Mouse (Mus musculus) hindbrain, embryonic 14.5 days (tissue): ENCODE measurements at regions not wholly inside any gene's neighbourhood (a gene's known extent, or its start where the extent isn't known, plus 50 kb on each side); places are given as distances from the start of the nearest gene placed in this dataset.

ENCODE experiments used
- ATAC-seq: fragments of 200-750 bp; cut with Nextera tagmentation; 2 replicates; pipeline ENCODE4 v1.8.0; 2017; ENCODE audit warnings: moderate number of reproducible peaks, mild to moderate bottlenecking, moderate TSS enrichment, moderate library complexity; ENCODE audit not compliant: low FRiP score
- DNase-seq: peaks from one replicate; pipeline ENCODE4 v3.0.0-alpha.2; 2015; ENCODE audit warnings: low spot score
- H3K27ac ChIP-seq: fragments of 300-500 bp; sonication (generic); 2 replicates; pipeline ENCODE4 v1.5.1; 2014; ENCODE audit warnings: mild to moderate bottlenecking, moderate library complexity
- H3K27me3 ChIP-seq: fragments of 300-500 bp; sonication (generic); 2 replicates; pipeline ENCODE4 v1.6.1; 2014; ENCODE audit warnings: mild to moderate bottlenecking, low read length, mixed read lengths; ENCODE audit not compliant: control insufficient read depth, insufficient read depth
- H3K36me3 ChIP-seq: fragments of 300-500 bp; sonication (generic); replicated peaks from 2 replicates; pipeline ENCODE4 v1.6.1; 2014; ENCODE audit not compliant: control insufficient read depth, insufficient read depth
- H3K4me1 ChIP-seq: fragments of 300-500 bp; sonication (generic); replicated peaks from 2 replicates; pipeline ENCODE4 v1.6.1; 2014; ENCODE audit warnings: antibody characterized with exemption, low read length, mixed read lengths; ENCODE audit not compliant: control insufficient read depth, insufficient read depth
- H3K4me2 ChIP-seq: fragments of 300-500 bp; sonication (generic); replicated peaks from 2 replicates; pipeline ENCODE4 v1.6.1; 2014; ENCODE audit warnings: mild to moderate bottlenecking, moderate library complexity
- H3K4me3 ChIP-seq: fragments of 300-500 bp; sonication (generic); replicated peaks from 2 replicates; pipeline ENCODE4 v1.5.1; 2014; ENCODE audit warnings: mild to moderate bottlenecking, low read length
- H3K9ac ChIP-seq: fragments of 300-500 bp; sonication (generic); 2 replicates; pipeline ENCODE4 v1.6.1; 2014
- H3K9me3 ChIP-seq: fragments of 300-500 bp; sonication (generic); 2 replicates; pipeline ENCODE4 v1.6.1; 2016; ENCODE audit warnings: low read length; ENCODE audit not compliant: control insufficient read depth
- WGBS: fragments of 180-500 bp; shearing (Covaris S2); extraction: QIAGEN DNeasy Blood & Tissue Kit; methylation state at CpG from one replicate; pipeline ENCODE4 v1.1.7; 2014; 5-methylcytosine and 5-hydroxymethylcytosine counted together

GRCm38 (mm10) chr2:174532671-174533363 is 59.9 kb upstream of the Prelid3b start:
- H3K9me3 ChIP-seq, result no peaks in the 10 kb centered on the region
- H3K4me1 ChIP-seq, result no peaks in the 10 kb centered on the region
- H3K9ac ChIP-seq, result no peak overlapping the region
- peak overlapping the region; percentile 28; the same call in 1 of the 2 replicates for H3K27ac ChIP-seq
- no peak overlapping the region for H3K4me2 ChIP-seq
- no peaks in the 10 kb centered on the region for H3K27me3 ChIP-seq
- DNase-seq (peak; percentile 61), ATAC-seq (peak; percentile 82)
- no peak overlapping the region for H3K4me3 ChIP-seq
- WGBS, result 55% methylated on average over 12 of the region's 12 CpGs
- no peaks in the 10 kb centered on the region for H3K36me3 ChIP-seq

GRCm38 (mm10) chr2:174540717-174541116 is 67.8 kb upstream of the Prelid3b start:
- ATAC-seq (no peak), DNase-seq (no peak)
- Histone ChIP-seq H3K9ac (no peak overlapping the region), H3K4me2 (no peak overlapping the region), H3K27ac (no peak overlapping the region), H3K4me3 (no peak overlapping the region), H3K36me3 (no peaks in the 10 kb centered on the region), H3K27me3 (no peaks in the 10 kb centered on the region), H3K4me1 (no peaks in the 10 kb centered on the region), H3K9me3 (peaks cover 8% of the 10 kb centered on the region)
- WGBS, result 78% methylated on average over 5 of the region's 5 CpGs

- H3K4me1 ChIP-seq, result no peaks in the 10 kb centered on the region
- H3K27ac ChIP-seq, result no peak overlapping the region
- DNase-seq (no peak), ATAC-seq (no peak)
- no peak overlapping the region for H3K4me2 ChIP-seq
- no peaks in the 10 kb centered on the region for H3K27me3 ChIP-seq
- no peaks in the 10 kb centered on the region for H3K36me3 ChIP-seq
- 88% methylated on average over 3 of the region's 3 CpGs for WGBS
- H3K9ac ChIP-seq, result no peak overlapping the region
- peaks cover 5% of the 10 kb centered on the region for H3K9me3 ChIP-seq
- no peak overlapping the region for H3K4me3 ChIP-seq
Measured at GRCm38 (mm10) chr2:174547207-174547606, 74.3 kb upstream of the Prelid3b start.

GRCm38 (mm10) chr2:174547701-174548100 is 74.8 kb upstream of the Prelid3b start:
- Histone ChIP-seq H3K27ac (no peak overlapping the region), H3K27me3 (no peaks in the 10 kb centered on the region), H3K4me3 (no peak overlapping the region), H3K4me1 (no peaks in the 10 kb centered on the region), H3K9me3 (peaks cover under 1% of the 10 kb centered on the region; the same call in 1 of the 2 replicates), H3K36me3 (no peaks in the 10 kb centered on the region), H3K9ac (no peak overlapping the region), H3K4me2 (no peak overlapping the region)
- DNase-seq (no peak), ATAC-seq (no peak)
- WGBS, result 93% methylated on average over 6 of the region's 6 CpGs

GRCm38 (mm10) chr2:174548776-174549175 is 75.9 kb upstream of the Prelid3b start:
- ATAC-seq (no peak), DNase-seq (no peak)
- no peak overlapping the region for H3K4me2 ChIP-seq
- no peaks in the 10 kb centered on the region for H3K4me1 ChIP-seq
- 73% methylated on average over 4 of the region's 4 CpGs for WGBS
- H3K9ac ChIP-seq, result no peak overlapping the region
- no peak overlapping the region for H3K27ac ChIP-seq
- H3K9me3 ChIP-seq, result no peaks in the 10 kb centered on the region
- H3K36me3 ChIP-seq, result no peaks in the 10 kb centered on the region
- no peaks in the 10 kb centered on the region for H3K27me3 ChIP-seq
- H3K4me3 ChIP-seq, result no peak overlapping the region

GRCm38 (mm10) chr2:174555778-174556177 is 82.9 kb upstream of the Prelid3b start:
- Histone ChIP-seq H3K9me3 (no peaks in the 10 kb centered on the region), H3K36me3 (no peaks in the 10 kb centered on the region), H3K9ac (no peak overlapping the region), H3K27ac (no peak overlapping the region), H3K4me3 (no peak overlapping the region), H3K4me1 (no peaks in the 10 kb centered on the region), H3K27me3 (no peaks in the 10 kb centered on the region; the same call in 1 of the 2 replicates), H3K4me2 (no peak overlapping the region)
- no peak for ATAC-seq
- no peak for DNase-seq
- 93% methylated on average over 11 of the region's 11 CpGs for WGBS

- Histone ChIP-seq H3K27ac (no peak overlapping the region), H3K4me2 (no peak overlapping the region), H3K9me3 (no peaks in the 10 kb centered on the region), H3K27me3 (no peaks in the 10 kb centered on the region; the same call in 1 of the 2 replicates), H3K36me3 (no peaks in the 10 kb centered on the region), H3K9ac (no peak overlapping the region), H3K4me1 (peaks cover 7% of the 10 kb centered on the region), H3K4me3 (no peak overlapping the region)
- ATAC-seq, result no peak
- no peak for DNase-seq
- 24% methylated on average over 7 of the region's 7 CpGs for WGBS
Measured at GRCm38 (mm10) chr2:174561828-174562429, 81.4 kb upstream of the Zfp831 start.

- H3K36me3 ChIP-seq, result no peaks in the 10 kb centered on the region
- H3K27me3 ChIP-seq, result no peaks in the 10 kb centered on the region; the same call in 1 of the 2 replicates
- no peak overlapping the region for H3K9ac ChIP-seq
- WGBS, result 97% methylated on average over 3 of the region's 3 CpGs
- no peaks in the 10 kb centered on the region for H3K9me3 ChIP-seq
- H3K4me3 ChIP-seq, result no peak overlapping the region
- H3K4me2 ChIP-seq, result no peak overlapping the region
- no peak for ATAC-seq
- DNase-seq, result no peak
- no peak overlapping the region; the same call in 1 of the 2 replicates for H3K27ac ChIP-seq
- peaks cover 7% of the 10 kb centered on the region for H3K4me1 ChIP-seq
Measured at GRCm38 (mm10) chr2:174563917-174564316, 79.4 kb upstream of the Zfp831 start.

- Histone ChIP-seq H3K9me3 (no peaks in the 10 kb centered on the region), H3K36me3 (no peaks in the 10 kb centered on the region), H3K4me1 (peaks cover 7% of the 10 kb centered on the region), H3K4me2 (no peak overlapping the region), H3K27me3 (no peaks in the 10 kb centered on the region), H3K9ac (no peak overlapping the region), H3K4me3 (no peak overlapping the region), H3K27ac (peak overlapping the region; percentile 54; the same call in 1 of the 2 replicates)
- WGBS, result 12% methylated on average over 5 of the region's 5 CpGs
- ATAC-seq, result peak; percentile 61
- DNase-seq, result peak; percentile 35
Measured at GRCm38 (mm10) chr2:174564817-174565216, 78.5 kb upstream of the Zfp831 start.
